ENCODE assay signal across 8 mouse cellular contexts in the genomic region with DNA sequence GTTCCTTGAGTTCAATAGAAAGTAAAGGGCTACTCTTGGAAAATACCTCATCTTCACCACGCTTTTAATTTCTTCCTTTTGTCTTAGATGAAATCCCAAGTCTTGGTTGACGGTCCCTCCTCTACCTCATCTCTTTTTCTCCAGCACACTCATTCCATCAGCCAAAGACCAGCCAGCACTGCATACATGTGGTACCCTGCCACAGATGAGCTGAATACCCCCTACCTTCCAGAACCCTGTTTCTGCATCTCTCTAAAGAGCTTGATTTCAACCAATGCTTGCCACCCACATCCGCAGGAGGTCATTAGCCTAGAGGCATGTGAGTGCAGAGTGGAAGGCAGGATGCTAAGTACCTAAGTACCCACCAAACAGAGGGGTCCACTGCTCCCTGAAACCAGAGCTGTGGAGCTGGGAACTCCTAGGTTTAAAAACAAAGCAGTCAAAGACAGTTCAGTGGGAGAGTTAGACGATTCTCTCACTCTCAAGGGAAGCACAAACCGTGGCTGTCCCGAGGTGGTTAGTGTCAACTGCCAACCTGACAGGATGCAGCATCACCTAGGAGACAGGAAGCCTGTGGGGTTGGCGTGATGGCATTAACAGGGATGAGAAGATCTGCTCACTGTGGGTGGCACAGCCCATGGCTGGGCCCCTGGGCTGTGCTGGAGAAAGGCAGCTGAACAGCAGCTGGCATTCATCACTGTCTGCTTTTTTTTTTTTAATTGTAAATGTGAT.
DNase-seq lines count a peak whose midpoint lies in the region; ATAC-seq lines count a peak whose summit lies in the region.

No protein-coding gene starts in this region.

- ATAC-seq in heart, embryonic 12.5 days (ENCODE audit: insufficient number of reproducible peaks, low FRiP score): no peak
- no peak for ATAC-seq in heart, embryonic 11.5 days (replicated peaks; ENCODE audit: insufficient number of reproducible peaks, low FRiP score, low TSS enrichment)
- peak; percentile 94 for ATAC-seq in hindbrain, embryonic 12.5 days (ENCODE audit: low FRiP score)

- peak; percentile 14 for DNase-seq in brain, adult 2 months (ENCODE audit: low read depth, low spot score)
- DNase-seq in naive thymus-derived CD4-positive, alpha-beta T cell, adult 2 months (ENCODE audit: low read depth): peak; percentile 33
- no peak for DNase-seq in layer of hippocampus, adult 9-11 months
- DNase-seq in urinary bladder, postnatal 36 days (ENCODE audit: low spot score in 2 of 2): no peak
- DNase-seq in natural killer cell, adult 2 months (ENCODE audit: low spot score in 2 of 2): no peak

- H3K4me1 ChIP-seq in heart, embryonic 12.5 days (replicated peaks): peaks cover 48% of the 10 kb centered on the region
- peaks cover 20% of the 10 kb centered on the region for H3K4me1 ChIP-seq in heart, embryonic 11.5 days (ENCODE audit: control insufficient read depth, insufficient read depth, low read length)
- H3K4me1 ChIP-seq in hindbrain, embryonic 12.5 days: peaks cover 34% of the 10 kb centered on the region

- 0 out of 2 replicates have a peak overlapping the region, but pooled peaks have one; percentile 43 for H3K27ac ChIP-seq in heart, embryonic 12.5 days (ENCODE audit: poor library complexity, severe bottlenecking)
- no peak overlapping the region for H3K27ac ChIP-seq in heart, embryonic 11.5 days (ENCODE audit: low read depth, low read length)
- peak overlapping the region; percentile 86 for H3K27ac ChIP-seq in hindbrain, embryonic 12.5 days

- no peaks in the 10 kb centered on the region for H3K27me3 ChIP-seq in heart, embryonic 12.5 days (replicated peaks)
- no peaks in the 10 kb centered on the region for H3K27me3 ChIP-seq in heart, embryonic 11.5 days (ENCODE audit: control insufficient read depth, insufficient read depth, low read length)
- no peaks in the 10 kb centered on the region for H3K27me3 ChIP-seq in hindbrain, embryonic 12.5 days

- H3K4me3 ChIP-seq in heart, embryonic 12.5 days: no peak overlapping the region
- no peak overlapping the region for H3K4me3 ChIP-seq in heart, embryonic 11.5 days (ENCODE audit: low read depth, low read length)
- no peak overlapping the region for H3K4me3 ChIP-seq in hindbrain, embryonic 12.5 days

- no peak overlapping the region for H3K9ac ChIP-seq in heart, embryonic 12.5 days
- H3K9ac ChIP-seq in heart, embryonic 11.5 days (ENCODE audit: low read depth, low read length): no peak overlapping the region
- H3K9ac ChIP-seq in hindbrain, embryonic 12.5 days: no peak overlapping the region; the same call in 1 of the 2 replicates

- H3K36me3 ChIP-seq in heart, embryonic 12.5 days: no peaks in the 10 kb centered on the region
- H3K36me3 ChIP-seq in heart, embryonic 11.5 days (ENCODE audit: control insufficient read depth, insufficient read depth, low read length): no peaks in the 10 kb centered on the region
- H3K36me3 ChIP-seq in hindbrain, embryonic 12.5 days: no peaks in the 10 kb centered on the region

- H3K4me2 ChIP-seq in heart, embryonic 12.5 days: no peak overlapping the region
- no peak overlapping the region for H3K4me2 ChIP-seq in heart, embryonic 11.5 days
- peak overlapping the region; percentile 8 for H3K4me2 ChIP-seq in hindbrain, embryonic 12.5 days (replicated peaks)

- H3K9me3 ChIP-seq in heart, embryonic 12.5 days (replicated peaks): no peaks in the 10 kb centered on the region
- H3K9me3 ChIP-seq in heart, embryonic 11.5 days (replicated peaks; ENCODE audit: control insufficient read depth, low read length): no peaks in the 10 kb centered on the region
- H3K9me3 ChIP-seq in hindbrain, embryonic 12.5 days (replicated peaks): no peaks in the 10 kb centered on the region

- WGBS in heart, embryonic 12.5 days: 40% methylated on average over 7 of the region's 7 CpGs
- WGBS in heart, embryonic 11.5 days (ENCODE audit: insufficient replicate concordance): 39% methylated on average over 7 of the region's 7 CpGs
- 19% methylated on average over 7 of the region's 7 CpGs for WGBS in hindbrain, embryonic 12.5 days

Comparison
In these comparisons a context has a peak if more than half of its experiments do, and no peak if none do; other contexts are left out.
1. DNase-seq: peak in brain, adult 2 months (single experiment) and naive thymus-derived CD4-positive, alpha-beta T cell, adult 2 months (single experiment); none in layer of hippocampus, adult 9-11 months (single experiment), urinary bladder, postnatal 36 days (0 of 2) and natural killer cell, adult 2 months (0 of 2).